Mouse (Mus musculus) neural tube, embryonic 12.5 days (tissue): ENCODE data around the gene Apobec3. TPM values are rescaled to one million over a fixed set of nuclear protein-coding genes. Genes with fewer than 3 reads are reported as not detected.
"Not testable (repeated sequence)": the region's sequence is repeated elsewhere in the genome, so short reads cannot be mapped to it uniquely, and the experiment has no call there.

Experiments
- ATAC-seq: fragments of 200-750 bp; cut with Nextera tagmentation; 2 replicates; pipeline ENCODE4 v1.8.0; 2017; ENCODE audit warnings: low read depth, mild to moderate bottlenecking, moderate TSS enrichment, moderate library complexity; ENCODE audit not compliant: low FRiP score
- H3K27ac ChIP-seq: fragments of 300-500 bp; sonication (generic); 2 replicates; pipeline ENCODE4 v1.5.1; 2016
- H3K27me3 ChIP-seq: fragments of 300-500 bp; sonication (generic); replicated peaks from 2 replicates; pipeline ENCODE4 v1.6.1; 2016; ENCODE audit warnings: mild to moderate bottlenecking
- H3K36me3 ChIP-seq: fragments of 300-500 bp; sonication (generic); 2 replicates; pipeline ENCODE4 v1.6.1; 2016; ENCODE audit warnings: mild to moderate bottlenecking
- H3K4me1 ChIP-seq: fragments of 300-500 bp; sonication (generic); 2 replicates; pipeline ENCODE4 v1.6.1; 2016
- H3K4me2 ChIP-seq: fragments of 300-500 bp; sonication (generic); replicated peaks from 2 replicates; pipeline ENCODE4 v1.6.1; 2016; ENCODE audit warnings: mild to moderate bottlenecking
- H3K4me3 ChIP-seq: fragments of 300-500 bp; sonication (generic); 2 replicates; pipeline ENCODE4 v1.5.1; 2016
- H3K9ac ChIP-seq: fragments of 300-500 bp; sonication (generic); 2 replicates; pipeline ENCODE4 v1.6.1; 2016; ENCODE audit warnings: mild to moderate bottlenecking
- H3K9me3 ChIP-seq: fragments of 300-500 bp; sonication (generic); 2 replicates; pipeline ENCODE4 v1.6.1; 2016; ENCODE audit warnings: mild to moderate bottlenecking
- WGBS: fragments of 180-500 bp; shearing (Covaris S2); methylation state at CpG from one replicate; pipeline ENCODE4 v1.1.7; 2016; 5-methylcytosine and 5-hydroxymethylcytosine counted together
- polyA plus RNA-seq: library from polyadenylated mRNA; unstranded; fragments of >200 nt; fragmentation: Nextera tagmentation; extraction: Ambion mirVana; gene quantifications from 2 replicates; pipeline ENCODE4 v1.2.1, GENCODE M21; 2016

The Apobec3 gene
- polyA plus RNA-seq, 1 experiment from 2014 or later: 5.8 TPM

- H3K36me3 ChIP-seq: no peaks in the 10 kb centered on the region
- no peaks in the 10 kb centered on the region for H3K9me3 ChIP-seq
- 87% methylated on average over 5 of the region's 5 CpGs for WGBS
- no peaks in the 10 kb centered on the region for H3K4me1 ChIP-seq
- H3K9ac ChIP-seq: no peak overlapping the region
- H3K4me3 ChIP-seq: no peak overlapping the region
- no peak overlapping the region for H3K4me2 ChIP-seq
- no peak for ATAC-seq
- H3K27ac ChIP-seq: no peak overlapping the region
- H3K27me3 ChIP-seq: no peaks in the 10 kb centered on the region
Measured at GRCm38 (mm10) chr15:79898988-79899387, 7.5 kb downstream of the Apobec3 start.

- H3K4me3 ChIP-seq: no peak overlapping the region
- H3K27me3 ChIP-seq: no peaks in the 10 kb centered on the region
- no peak for ATAC-seq
- H3K27ac ChIP-seq: no peak overlapping the region
- no peak overlapping the region for H3K4me2 ChIP-seq
- 87% methylated on average over 6 of the region's 6 CpGs for WGBS
- H3K4me1 ChIP-seq: no peaks in the 10 kb centered on the region
- H3K9ac ChIP-seq: no peak overlapping the region
- no peaks in the 10 kb centered on the region for H3K9me3 ChIP-seq
- no peaks in the 10 kb centered on the region for H3K36me3 ChIP-seq
Measured at GRCm38 (mm10) chr15:79899828-79900510, 8.5 kb downstream of the Apobec3 start.

- H3K27me3 ChIP-seq: no peaks in the 10 kb centered on the region
- no peaks in the 10 kb centered on the region for H3K9me3 ChIP-seq
- no peak overlapping the region for H3K4me2 ChIP-seq
- no peak for ATAC-seq
- no peaks in the 10 kb centered on the region for H3K36me3 ChIP-seq
- H3K4me3 ChIP-seq: no peak overlapping the region
- no peaks in the 10 kb centered on the region for H3K4me1 ChIP-seq
- no peak overlapping the region for H3K9ac ChIP-seq
- H3K27ac ChIP-seq: no peak overlapping the region
- WGBS: 73% methylated on average over 7 of the region's 7 CpGs
Measured at GRCm38 (mm10) chr15:79900751-79901150, 9.3 kb downstream of the Apobec3 start.

GRCm38 (mm10) chr15:79901399-79901798 lies 9.9 kb downstream of the Apobec3 start:
- no peak for ATAC-seq
- H3K27me3 ChIP-seq: 0 out of 2 replicates have a peak, but pooled peaks cover 3% of the 10 kb centered on the region

GRCm38 (mm10) chr15:79903081-79903480 lies 11.6 kb downstream of the Apobec3 start:
- not testable (repeated sequence) for H3K36me3 ChIP-seq, H3K4me2 ChIP-seq, H3K4me1 ChIP-seq, H3K4me3 ChIP-seq, H3K9me3 ChIP-seq, ATAC-seq, H3K27me3 ChIP-seq, H3K27ac ChIP-seq, H3K9ac ChIP-seq
- WGBS: 96% methylated on average over 8 of the region's 8 CpGs

More at GRCm38 (mm10) chr15:79901399-79901798, 9.9 kb downstream of the Apobec3 start:
- Histone ChIP-seq H3K9me3 (no peaks in the 10 kb centered on the region), H3K4me2 (no peak overlapping the region), H3K9ac (no peak overlapping the region), H3K36me3 (no peaks in the 10 kb centered on the region), H3K4me3 (no peak overlapping the region), H3K4me1 (no peaks in the 10 kb centered on the region), H3K27ac (no peak overlapping the region)
- whole genome bisulfite sequencing: 88% methylated on average over 2 of the region's 2 CpGs

- Histone ChIP-seq H3K9me3 (no peaks in the 10 kb centered on the region), H3K36me3 (no peaks in the 10 kb centered on the region), H3K4me1 (no peaks in the 10 kb centered on the region), H3K4me3 (no peak overlapping the region), H3K9ac (no peak overlapping the region), H3K27me3 (0 out of 2 replicates have a peak, but pooled peaks cover 5% of the 10 kb centered on the region), H3K27ac (no peak overlapping the region), H3K4me2 (no peak overlapping the region)
- no peak for ATAC-seq
Measured at GRCm38 (mm10) chr15:79903963-79904362, 12.5 kb downstream of the Apobec3 start.

- not testable (repeated sequence) for H3K4me1 ChIP-seq, H3K36me3 ChIP-seq, H3K4me3 ChIP-seq, H3K9me3 ChIP-seq, H3K27ac ChIP-seq, H3K9ac ChIP-seq, H3K4me2 ChIP-seq, ATAC-seq, H3K27me3 ChIP-seq
- WGBS: 78% methylated on average over 11 of the region's 11 CpGs
Measured at GRCm38 (mm10) chr15:79904678-79905077, 13.2 kb downstream of the Apobec3 start.

- 22% methylated on average over 12 of the region's 12 CpGs for WGBS
- no peak overlapping the region for H3K9ac ChIP-seq
Measured at GRCm38 (mm10) chr15:79905211-79905610, 13.8 kb downstream of the Apobec3 start.

GRCm38 (mm10) chr15:79906855-79907254 lies 15.4 kb downstream of the Apobec3 start:
- 0 out of 2 replicates have a peak, but pooled peaks cover 5% of the 10 kb centered on the region for H3K27me3 ChIP-seq
- ATAC-seq: no peak
- no peaks in the 10 kb centered on the region for H3K4me1 ChIP-seq
- no peaks in the 10 kb centered on the region for H3K36me3 ChIP-seq
- no peak overlapping the region for H3K27ac ChIP-seq
- H3K4me3 ChIP-seq: no peak overlapping the region
- no peaks in the 10 kb centered on the region for H3K9me3 ChIP-seq
- H3K9ac ChIP-seq: no peak overlapping the region
- no peak overlapping the region for H3K4me2 ChIP-seq
- WGBS: 45% methylated on average over 14 of the region's 14 CpGs

More at GRCm38 (mm10) chr15:79905211-79905610, 13.8 kb downstream of the Apobec3 start:
- Histone ChIP-seq H3K27me3 (0 out of 2 replicates have a peak, but pooled peaks cover 5% of the 10 kb centered on the region), H3K4me2 (no peak overlapping the region), H3K4me1 (no peaks in the 10 kb centered on the region), H3K9me3 (no peaks in the 10 kb centered on the region), H3K27ac (no peak overlapping the region), H3K4me3 (no peak overlapping the region), H3K36me3 (no peaks in the 10 kb centered on the region)
- no peak for ATAC-seq

GRCm38 (mm10) chr15:79909006-79909405 lies 17.5 kb downstream of the Apobec3 start:
- H3K9me3 ChIP-seq, H3K4me1 ChIP-seq, H3K4me3 ChIP-seq, H3K4me2 ChIP-seq, H3K27me3 ChIP-seq, H3K9ac ChIP-seq, ATAC-seq, H3K27ac ChIP-seq, H3K36me3 ChIP-seq: not testable (repeated sequence)
- WGBS: 85% methylated on average over 3 of the region's 3 CpGs

GRCm38 (mm10) chr15:79910812-79911211 lies 19.4 kb downstream of the Apobec3 start:
- not testable (repeated sequence) for H3K27ac ChIP-seq, H3K4me3 ChIP-seq, H3K27me3 ChIP-seq, H3K4me1 ChIP-seq, ATAC-seq, H3K36me3 ChIP-seq, H3K9ac ChIP-seq, H3K9me3 ChIP-seq, H3K4me2 ChIP-seq
- 78% methylated on average over 1 of the region's 1 CpGs for WGBS

- no peak overlapping the region for H3K9ac ChIP-seq
- ATAC-seq: no peak
- 0 out of 2 replicates have a peak, but pooled peaks cover 3% of the 10 kb centered on the region for H3K27me3 ChIP-seq
- WGBS: 88% methylated on average over 8 of the region's 8 CpGs
- no peaks in the 10 kb centered on the region for H3K36me3 ChIP-seq
- H3K4me2 ChIP-seq: no peak overlapping the region
- no peaks in the 10 kb centered on the region for H3K4me1 ChIP-seq
- H3K27ac ChIP-seq: no peak overlapping the region
- no peaks in the 10 kb centered on the region for H3K9me3 ChIP-seq
- no peak overlapping the region for H3K4me3 ChIP-seq
Measured at GRCm38 (mm10) chr15:79911339-79911738, 19.9 kb downstream of the Apobec3 start.

GRCm38 (mm10) chr15:79913761-79914346 lies 22.4 kb downstream of the Apobec3 start:
- H3K4me3 ChIP-seq: no peak overlapping the region
- H3K27ac ChIP-seq: no peak overlapping the region
- no peak overlapping the region for H3K4me2 ChIP-seq
- no peaks in the 10 kb centered on the region for H3K9me3 ChIP-seq
- 91% methylated on average over 6 of the region's 6 CpGs for WGBS
- no peaks in the 10 kb centered on the region for H3K27me3 ChIP-seq
- H3K9ac ChIP-seq: no peak overlapping the region
- no peaks in the 10 kb centered on the region for H3K4me1 ChIP-seq
- H3K36me3 ChIP-seq: peaks cover 15% of the 10 kb centered on the region
- ATAC-seq: no peak
